Mouse (Mus musculus) mature B cell (primary cell): ENCODE measurements around the gene Slc30a4.

Source experiments
- in situ Hi-C: fragments of 300-500 bp; cut with MboI; formaldehyde crosslinking; loops from 2 replicates; pipeline ENCODE4 v1.14.3; 2019

Slc30a4 gene

GRCm38 (mm10) chr2:122681379-122682137 lies 20.9 kb downstream of the Slc30a4 start:
- in situ Hi-C loops = no loop called here

GRCm38 (mm10) chr2:122675126-122675525 lies 27.3 kb downstream of the Slc30a4 start:
- in situ Hi-C loops = no loop called here

GRCm38 (mm10) chr2:122672841-122673240 lies 29.6 kb downstream of the Slc30a4 start:
- in situ Hi-C loops = no loop called here

- in situ Hi-C loops = no loop called here
Observed at GRCm38 (mm10) chr2:122671714-122672113, 30.7 kb downstream of the Slc30a4 start.

GRCm38 (mm10) chr2:122667856-122668255 lies 34.6 kb downstream of the Slc30a4 start:
- in situ Hi-C loops = no loop called here

- in situ Hi-C loops = no loop called here
Observed at GRCm38 (mm10) chr2:122665973-122666875, 36.2 kb downstream of the Slc30a4 start.

GRCm38 (mm10) chr2:122665253-122665972 lies 37.0 kb downstream of the Slc30a4 start:
- in situ Hi-C loops = no loop called here

GRCm38 (mm10) chr2:122659825-122660224 lies 42.6 kb downstream of the Slc30a4 start:
- in situ Hi-C loops = no loop called here

GRCm38 (mm10) chr2:122657707-122658524 lies 44.5 kb downstream of the Slc30a4 start:
- in situ Hi-C loops = no loop called here

GRCm38 (mm10) chr2:122656767-122657166 lies 45.7 kb downstream of the Slc30a4 start:
- in situ Hi-C loops = no loop called here

- in situ Hi-C loops = no loop called here
Observed at GRCm38 (mm10) chr2:122656052-122656451, 46.4 kb downstream of the Slc30a4 start.

GRCm38 (mm10) chr2:122652096-122653084 lies 50.1 kb downstream of the Slc30a4 start:
- in situ Hi-C loops = no loop called here

- in situ Hi-C loops = no loop called here
Observed at GRCm38 (mm10) chr2:122638673-122639072, 63.8 kb downstream of the Slc30a4 start.

GRCm38 (mm10) chr2:122638029-122638428 lies 64.4 kb downstream of the Slc30a4 start:
- in situ Hi-C loops = no loop called here

GRCm38 (mm10) chr2:122637526-122637997 lies 64.9 kb downstream of the Slc30a4 start:
- in situ Hi-C loops = no loop called here

- in situ Hi-C loops = no loop called here
Observed at GRCm38 (mm10) chr2:122636686-122637085, 65.8 kb downstream of the Slc30a4 start, which contains the start of gene AA467197. TSS of gene AA467197 (plus strand) at chr2:122636986.
